In the genomic region with DNA sequence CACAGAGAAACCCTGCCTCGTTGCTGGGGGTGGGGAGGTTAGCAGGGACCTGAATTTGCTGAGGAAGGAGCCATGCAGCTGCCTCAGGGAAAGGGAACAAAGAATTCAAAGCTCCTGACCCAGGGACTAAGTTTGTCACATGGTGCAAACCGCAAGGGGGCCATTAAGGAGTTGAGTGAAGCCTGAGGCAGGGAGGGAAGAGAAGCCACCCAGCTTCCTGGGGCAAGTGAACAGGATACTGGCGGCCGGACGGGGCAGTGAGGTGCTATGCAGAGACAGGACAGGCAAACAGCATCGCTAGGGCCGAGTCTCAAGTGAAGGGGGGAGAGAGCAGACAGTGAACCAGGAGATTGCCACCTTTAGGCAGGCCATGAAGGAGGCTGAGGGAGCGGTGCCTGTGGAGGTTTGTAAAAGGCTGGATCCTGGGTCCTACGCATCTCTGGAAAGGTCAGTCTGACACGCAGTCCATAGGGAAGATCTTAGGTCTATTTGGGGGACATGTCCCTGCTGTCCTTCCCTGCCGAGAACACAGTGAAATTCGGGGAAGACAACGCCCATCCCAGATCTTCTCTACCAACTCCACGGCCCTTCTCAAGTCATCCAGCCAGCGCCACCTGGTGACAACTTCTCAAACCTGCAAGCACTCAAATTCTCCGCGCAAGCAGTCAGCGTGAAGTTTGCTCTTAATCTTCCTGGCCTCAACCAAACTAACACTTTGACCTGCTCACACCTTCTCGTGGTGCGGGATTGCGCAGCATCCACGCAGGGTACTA, we compare ENCODE assay signal across 8 mouse cellular contexts. TPM values are rescaled to one million over a fixed set of nuclear protein-coding genes. Genes with fewer than 3 reads are reported as not detected.
DNase-seq lines count a peak whose midpoint lies in the region; ATAC-seq lines count a peak whose summit lies in the region.

No protein-coding gene starts in this region.

- peak; percentile 80 for DNase-seq in 3T3-L1 (ENCODE audit: low read depth, low spot score)
- DNase-seq in adrenal gland, postnatal 10 days, result peak; percentile 84
- peak; percentile 84 for DNase-seq in embryonic facial prominence, embryonic 11.5 days (ENCODE audit: low spot score)
- peak; percentile 85 for DNase-seq in heart, adult 8-10 months (ENCODE audit: low spot score)
- DNase-seq in kidney, adult 8-10 months, result peak; percentile 63 to 86
- peak; percentile 63 to 81 for DNase-seq in spleen, postnatal 10 days (ENCODE audit: low spot score in 2 of 2)

- no peak overlapping the region for H3K4me3 ChIP-seq in embryonic facial prominence, embryonic 11.5 days (ENCODE audit: low read depth, low read length)
- H3K4me3 ChIP-seq in limb, embryonic 15.5 days, result no peak overlapping the region; the same call in 1 of the 2 replicates
- peak overlapping the region; percentile 21; the same call in 1 of the 2 replicates for H3K4me3 ChIP-seq in midbrain, embryonic 16.5 days (ENCODE audit: low read depth, low read length)

- H3K27me3 ChIP-seq in embryonic facial prominence, embryonic 11.5 days (ENCODE audit: control insufficient read depth, insufficient read depth, low read length), result peaks cover 10% of the 10 kb centered on the region
- H3K27me3 ChIP-seq in limb, embryonic 15.5 days, result peaks cover 52% of the 10 kb centered on the region
- peaks cover 24% of the 10 kb centered on the region for H3K27me3 ChIP-seq in midbrain, embryonic 16.5 days (ENCODE audit: control insufficient read depth, insufficient read depth, low read depth, low read length)

- H3K9ac ChIP-seq in embryonic facial prominence, embryonic 11.5 days (replicated peaks; ENCODE audit: low read length), result no peak overlapping the region
- H3K9ac ChIP-seq in limb, embryonic 15.5 days, result no peak overlapping the region
- 0 out of 2 replicates have a peak overlapping the region, but pooled peaks have one; percentile 2 for H3K9ac ChIP-seq in midbrain, embryonic 16.5 days (ENCODE audit: low read depth, low read length)

- H3K27ac ChIP-seq in embryonic facial prominence, embryonic 11.5 days (replicated peaks; ENCODE audit: low read depth, low read length), result no peak overlapping the region
- no peak overlapping the region for H3K27ac ChIP-seq in limb, embryonic 15.5 days
- H3K27ac ChIP-seq in midbrain, embryonic 16.5 days (ENCODE audit: low read length), result no peak overlapping the region

- H3K9me3 ChIP-seq in embryonic facial prominence, embryonic 11.5 days (replicated peaks; ENCODE audit: control insufficient read depth, low read length), result no peaks in the 10 kb centered on the region
- no peaks in the 10 kb centered on the region for H3K9me3 ChIP-seq in limb, embryonic 15.5 days
- no peaks in the 10 kb centered on the region for H3K9me3 ChIP-seq in midbrain, embryonic 16.5 days (replicated peaks; ENCODE audit: control insufficient read depth, low read length, poor library complexity, severe bottlenecking)

- no peaks in the 10 kb centered on the region for H3K36me3 ChIP-seq in embryonic facial prominence, embryonic 11.5 days (replicated peaks; ENCODE audit: control insufficient read depth, insufficient read depth, low read depth, low read length)
- H3K36me3 ChIP-seq in limb, embryonic 15.5 days, result no peaks in the 10 kb centered on the region
- H3K36me3 ChIP-seq in midbrain, embryonic 16.5 days (ENCODE audit: control insufficient read depth, insufficient read depth, low read length), result no peaks in the 10 kb centered on the region

- 5% methylated on average over 22 of the region's 22 CpGs for WGBS in embryonic facial prominence, embryonic 11.5 days
- 7% methylated on average over 22 of the region's 22 CpGs for WGBS in limb, embryonic 15.5 days
- 6% methylated on average over 22 of the region's 22 CpGs for WGBS in midbrain, embryonic 16.5 days

- ATAC-seq in embryonic facial prominence, embryonic 11.5 days (replicated peaks; ENCODE audit: insufficient number of reproducible peaks, low FRiP score, low TSS enrichment, low read depth), result no peak
- no peak for ATAC-seq in limb, embryonic 15.5 days (ENCODE audit: insufficient number of reproducible peaks, low FRiP score, low TSS enrichment, low read depth)
- ATAC-seq in midbrain, embryonic 16.5 days, result peak; percentile 43; the same call in 1 of the 2 replicates

- peak overlapping the region; percentile 22; the same call in 1 of the 2 replicates for H3K4me2 ChIP-seq in embryonic facial prominence, embryonic 11.5 days (ENCODE audit: low read depth, low read length)
- H3K4me2 ChIP-seq in limb, embryonic 15.5 days, result peak overlapping the region; percentile 46
- H3K4me2 ChIP-seq in midbrain, embryonic 16.5 days (ENCODE audit: low read length), result peak overlapping the region; percentile 47

- H3K4me1 ChIP-seq in embryonic facial prominence, embryonic 11.5 days (ENCODE audit: control insufficient read depth, insufficient read depth, low read length), result no peaks in the 10 kb centered on the region
- H3K4me1 ChIP-seq in limb, embryonic 15.5 days, result peaks cover 17% of the 10 kb centered on the region
- H3K4me1 ChIP-seq in midbrain, embryonic 16.5 days (ENCODE audit: control insufficient read depth, insufficient read depth, low read length), result no peaks in the 10 kb centered on the region

RNA-seq across cellular contexts. Expression of a gene that starts 1.8 kb away (rescaled TPM):
- total RNA-seq in adrenal gland, postnatal 10 days (2021), result 1 to 10 TPM; 1.6 to 2.2 TPM
- 0.36 and 0.72 TPM in 2 replicates for polyA plus RNA-seq in embryonic facial prominence, embryonic 11.5 days (2014; fragmentation: Nextera tagmentation; extraction: Ambion mirVana)
- 1 to 10 TPM; 1.2 to 4.2 (median 2.3) TPM for total RNA-seq in heart, adult 8-10 months (2022)
- polyA plus RNA-seq in limb, embryonic 15.5 days (2015; fragmentation: Nextera tagmentation; extraction: Ambion mirVana), result 8.4 and 9.7 TPM in 2 replicates
- 1.0 and 1.4 TPM in 2 replicates for polyA plus RNA-seq in midbrain, embryonic 16.5 days (2015; fragmentation: Nextera tagmentation; extraction: Ambion mirVana)

RNA-seq across cellular contexts. Expression of a gene that starts 14.5 kb away (rescaled TPM):
- total RNA-seq in adrenal gland, postnatal 10 days (2021), result 1 to 10 TPM; 7.0 to 9.7 TPM
- 31.7 and 34.8 TPM in 2 replicates for polyA plus RNA-seq in embryonic facial prominence, embryonic 11.5 days (2014; fragmentation: Nextera tagmentation; extraction: Ambion mirVana)
- 1 to 10 TPM; 2.8 to 5.0 (median 4.3) TPM for total RNA-seq in heart, adult 8-10 months (2022)
- polyA plus RNA-seq in limb, embryonic 15.5 days (2015; fragmentation: Nextera tagmentation; extraction: Ambion mirVana), result 23.3 and 23.4 TPM in 2 replicates
- 57.5 and 59.1 TPM in 2 replicates for polyA plus RNA-seq in midbrain, embryonic 16.5 days (2015; fragmentation: Nextera tagmentation; extraction: Ambion mirVana)
